Mouse (Mus musculus): ENCODE measurements around the gene Sec31b. TPM values are rescaled to one million over a fixed set of nuclear protein-coding genes. Genes with fewer than 3 reads are reported as not detected.

Sec31b gene
- polyA plus RNA-seq, 1 experiment from 2014 or later, result 1.0 TPM

- H3K27ac ChIP-seq, result no peak overlapping the region
- no peak overlapping the region for H3K4me3 ChIP-seq (replicated peaks; ENCODE audit: low read depth, low read length)
- H3K4me1 ChIP-seq (replicated peaks; ENCODE audit: insufficient read depth, low read length), result peaks cover 17% of the 10 kb centered on the region
- no peaks in the 10 kb centered on the region for H3K27me3 ChIP-seq (ENCODE audit: insufficient read depth, low read length)
- DNase-seq (ENCODE audit: low spot score), result peak; percentile 82
- H3K36me3 ChIP-seq (ENCODE audit: insufficient read depth, low read length), result no peaks in the 10 kb centered on the region
- WGBS, result 18% methylated on average over 7 of the region's 7 CpGs
- TF ChIP-seq CTCF (IDR thresholded peaks at IDR 0.05; ENCODE audit: low read depth), result peak; percentile 58
- no peaks in the 10 kb centered on the region for H3K9me3 ChIP-seq (replicated peaks; ENCODE audit: low read length)
- ATAC-seq (replicated peaks; ENCODE audit: low FRiP score, low read depth), result peak; percentile 53; the same call in 1 of the 2 replicates
- no peak overlapping the region for H3K4me2 ChIP-seq (ENCODE audit: low read length)
- no peak overlapping the region for H3K9ac ChIP-seq (ENCODE audit: low read depth, low read length)
These were observed 26.5 kb downstream of the Sec31b start for GRCm38 (mm10) chr19:44519152-44519551.

- 57% methylated on average over 12 of the region's 12 CpGs for WGBS
- DNase-seq (ENCODE audit: low spot score) (no peak), ATAC-seq (replicated peaks; ENCODE audit: low FRiP score, low read depth) (peak; percentile 37; the same call in 1 of the 2 replicates)
- H3K27me3 ChIP-seq (ENCODE audit: insufficient read depth, low read length), result no peaks in the 10 kb centered on the region
- peaks cover 27% of the 10 kb centered on the region for H3K4me1 ChIP-seq (replicated peaks; ENCODE audit: insufficient read depth, low read length)
- H3K27ac ChIP-seq, result peak overlapping the region; percentile 38; the same call in 1 of the 2 replicates
- H3K9ac ChIP-seq (ENCODE audit: low read depth, low read length), result no peak overlapping the region
- peak; percentile 53; the same call in 1 of the 2 replicates for TF ChIP-seq CTCF (IDR thresholded peaks at IDR 0.05; ENCODE audit: low read depth)
- no peak overlapping the region for H3K4me2 ChIP-seq (ENCODE audit: low read length)
- no peaks in the 10 kb centered on the region for H3K9me3 ChIP-seq (replicated peaks; ENCODE audit: low read length)
- no peaks in the 10 kb centered on the region for H3K36me3 ChIP-seq (ENCODE audit: insufficient read depth, low read length)
- no peak overlapping the region for H3K4me3 ChIP-seq (replicated peaks; ENCODE audit: low read depth, low read length)
These were observed 27.5 kb downstream of the Sec31b start for GRCm38 (mm10) chr19:44517996-44518768.

- H3K36me3 ChIP-seq (ENCODE audit: insufficient read depth, low read length), result no peaks in the 10 kb centered on the region
- no peaks in the 10 kb centered on the region for H3K9me3 ChIP-seq (replicated peaks; ENCODE audit: low read length)
- H3K4me2 ChIP-seq (ENCODE audit: low read length), result no peak overlapping the region
- 21% methylated on average over 6 of the region's 6 CpGs for WGBS
- H3K4me3 ChIP-seq (replicated peaks; ENCODE audit: low read depth, low read length), result no peak overlapping the region
- H3K4me1 ChIP-seq (replicated peaks; ENCODE audit: insufficient read depth, low read length), result peaks cover 44% of the 10 kb centered on the region
- no peak for DNase-seq (ENCODE audit: low spot score)
- H3K9ac ChIP-seq (ENCODE audit: low read depth, low read length), result 0 out of 2 replicates have a peak overlapping the region, but pooled peaks have one; percentile 6
- ATAC-seq (replicated peaks; ENCODE audit: low FRiP score, low read depth), result no peak
- TF ChIP-seq CTCF (IDR thresholded peaks at IDR 0.05; ENCODE audit: low read depth), result no peak
- H3K27me3 ChIP-seq (ENCODE audit: insufficient read depth, low read length), result peaks cover 5% of the 10 kb centered on the region; the same call in 1 of the 2 replicates
- no peak overlapping the region for H3K27ac ChIP-seq
These were observed 29.9 kb downstream of the Sec31b start for GRCm38 (mm10) chr19:44515769-44516168.

GRCm38 (mm10) chr19:44514521-44515451, 30.9 kb downstream of the Sec31b start:
- 12% methylated on average over 14 of the region's 14 CpGs for WGBS
- ATAC-seq (replicated peaks; ENCODE audit: low FRiP score, low read depth) (no peak), DNase-seq (ENCODE audit: low spot score) (peak; percentile 78)
- H3K9ac ChIP-seq (ENCODE audit: low read depth, low read length), result no peak overlapping the region
- TF ChIP-seq CTCF (IDR thresholded peaks at IDR 0.05; ENCODE audit: low read depth), result 0 out of 2 replicates have a peak, but pooled peaks have one; percentile 16
- H3K27ac ChIP-seq, result peak overlapping the region; percentile 63
- no peak overlapping the region for H3K4me3 ChIP-seq (replicated peaks; ENCODE audit: low read depth, low read length)
- no peaks in the 10 kb centered on the region for H3K36me3 ChIP-seq (ENCODE audit: insufficient read depth, low read length)
- no peaks in the 10 kb centered on the region for H3K9me3 ChIP-seq (replicated peaks; ENCODE audit: low read length)
- peaks cover 8% of the 10 kb centered on the region; the same call in 1 of the 2 replicates for H3K27me3 ChIP-seq (ENCODE audit: insufficient read depth, low read length)
- H3K4me2 ChIP-seq (ENCODE audit: low read length), result peak overlapping the region; percentile 11; the same call in 1 of the 2 replicates
- peaks cover 47% of the 10 kb centered on the region for H3K4me1 ChIP-seq (replicated peaks; ENCODE audit: insufficient read depth, low read length)

- Histone ChIP-seq H3K9ac (ENCODE audit: low read depth, low read length) (no peak overlapping the region), H3K9me3 (replicated peaks; ENCODE audit: low read length) (no peaks in the 10 kb centered on the region), H3K4me3 (replicated peaks; ENCODE audit: low read depth, low read length) (no peak overlapping the region), H3K4me2 (ENCODE audit: low read length) (no peak overlapping the region), H3K36me3 (ENCODE audit: insufficient read depth, low read length) (no peaks in the 10 kb centered on the region), H3K27me3 (ENCODE audit: insufficient read depth, low read length) (peaks cover 8% of the 10 kb centered on the region; the same call in 1 of the 2 replicates), H3K4me1 (replicated peaks; ENCODE audit: insufficient read depth, low read length) (peaks cover 47% of the 10 kb centered on the region), H3K27ac (peak overlapping the region; percentile 63)
- TF ChIP-seq CTCF (IDR thresholded peaks at IDR 0.05; ENCODE audit: low read depth), result no peak
- WGBS, result 27% methylated on average over 7 of the region's 7 CpGs
- DNase-seq (ENCODE audit: low spot score) (no peak), ATAC-seq (replicated peaks; ENCODE audit: low FRiP score, low read depth) (no peak)
These were observed 31.7 kb downstream of the Sec31b start for GRCm38 (mm10) chr19:44513921-44514482.
